Mouse (Mus musculus) midbrain, postnatal 0 days (tissue): ENCODE measurements around the gene Mex3d. TPM values are rescaled to one million over a fixed set of nuclear protein-coding genes. Genes with fewer than 3 reads are reported as not detected.

Experiments used
- ATAC-seq: fragments of 200-750 bp; cut with Nextera tagmentation; 2 replicates; pipeline ENCODE4 v1.8.0; 2017; ENCODE audit warnings: moderate number of reproducible peaks, mild to moderate bottlenecking, moderate TSS enrichment, moderate library complexity; ENCODE audit not compliant: low FRiP score
- DNase-seq: peaks from one replicate; pipeline ENCODE4 v3.0.0-alpha.2; 2015; ENCODE audit warnings: low spot score
- H3K27ac ChIP-seq: fragments of 300-500 bp; sonication (generic); 2 replicates; pipeline ENCODE4 v1.5.1; 2014; ENCODE audit warnings: low read depth, mild to moderate bottlenecking, low read length, mixed read lengths
- H3K27me3 ChIP-seq: fragments of 300-500 bp; sonication (generic); 2 replicates; pipeline ENCODE4 v1.6.1; 2014; ENCODE audit warnings: low read length, control low read depth, mixed read lengths; ENCODE audit not compliant: insufficient read depth
- H3K36me3 ChIP-seq: fragments of 300-500 bp; sonication (generic); 2 replicates; pipeline ENCODE4 v1.6.1; 2014; ENCODE audit warnings: low read length, control low read depth, mixed read lengths; ENCODE audit not compliant: insufficient read depth
- H3K4me1 ChIP-seq: fragments of 300-500 bp; sonication (generic); 2 replicates; pipeline ENCODE4 v1.6.1; 2014; ENCODE audit warnings: mild to moderate bottlenecking, control low read depth, antibody characterized with exemption, low read length, mixed read lengths; ENCODE audit not compliant: insufficient read depth
- H3K4me2 ChIP-seq: fragments of 300-500 bp; sonication (generic); 2 replicates; pipeline ENCODE4 v1.6.1; 2014; ENCODE audit warnings: low read depth, mild to moderate bottlenecking, low read length, mixed read lengths; ENCODE audit not compliant: poor library complexity, severe bottlenecking
- H3K4me3 ChIP-seq: fragments of 300-500 bp; sonication (generic); 2 replicates; pipeline ENCODE4 v1.5.1; 2014; ENCODE audit warnings: low read depth, mild to moderate bottlenecking, low read length, moderate library complexity
- H3K9ac ChIP-seq: fragments of 300-500 bp; sonication (generic); replicated peaks from 2 replicates; pipeline ENCODE4 v1.6.1; 2014; ENCODE audit warnings: mild to moderate bottlenecking, low read length, moderate library complexity, mixed read lengths; ENCODE audit not compliant: poor library complexity, severe bottlenecking
- H3K9me3 ChIP-seq: fragments of 300-500 bp; sonication (generic); 2 replicates; pipeline ENCODE4 v1.6.1; 2016; ENCODE audit warnings: low read length, control low read depth
- CTCF ChIP-seq: IDR thresholded peaks from 2 replicates; pipeline ENCODE4 v1.5.1; 2016; ENCODE audit warnings: antibody characterized with exemption, mild to moderate bottlenecking
- WGBS: fragments of 180-500 bp; shearing (Covaris S2); extraction: QIAGEN DNeasy Blood & Tissue Kit; methylation state at CpG from one replicate; pipeline ENCODE4 v1.1.7; 2014; 5-methylcytosine and 5-hydroxymethylcytosine counted together
- polyA plus RNA-seq: library from polyadenylated mRNA; unstranded; fragments of >200 nt; fragmentation: Nextera tagmentation; extraction: Ambion mirVana; gene quantifications from 2 replicates; pipeline ENCODE4 v1.2.1, GENCODE M21; 2015
- total RNA-seq: library from RNA; depleted of rRNA; stranded (reverse); fragments of >200 nt; gene quantifications from 2 replicates; pipeline ENCODE4 v1.2.3, GENCODE M21; 2014

The Mex3d gene
- total and polyA plus RNA-seq, 2 experiments from 2014 or later = 13.9 to 147 TPM

DNA sequence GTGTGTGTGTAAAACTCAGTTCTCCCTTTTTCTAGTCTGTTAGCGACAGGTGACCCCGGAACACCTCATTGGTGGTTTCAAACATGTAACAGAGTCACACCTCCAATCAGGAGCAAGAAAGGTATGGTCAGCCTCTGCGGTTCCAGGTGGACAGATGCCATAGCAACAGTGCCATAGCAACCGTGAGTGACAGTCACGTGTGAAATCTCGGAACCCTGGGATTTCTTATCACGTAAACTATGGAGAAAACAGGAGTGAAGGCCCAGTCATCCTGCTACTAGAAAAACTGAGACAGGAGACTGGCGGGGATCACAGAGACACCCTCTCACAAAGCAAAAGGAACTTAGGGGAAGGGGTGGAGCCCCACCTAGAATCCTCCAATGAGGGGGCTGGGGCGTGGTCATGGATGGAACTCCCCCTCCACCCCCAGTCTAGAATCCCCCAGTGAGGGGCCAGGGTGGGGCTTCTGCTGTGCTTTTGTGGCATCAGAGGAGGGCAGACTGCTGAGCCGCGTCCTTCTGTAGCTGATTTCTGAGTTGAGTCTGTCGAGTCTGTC is 16.0 kb downstream of the Mex3d start:
- H3K27me3 ChIP-seq = no peaks in the 10 kb centered on the region
- 5% methylated on average over 12 of the region's 12 CpGs for WGBS
- no peaks in the 10 kb centered on the region for H3K36me3 ChIP-seq
- DNase-seq (peak; percentile 91), ATAC-seq (peak; percentile 88)
- peak overlapping the region; percentile 62 for H3K27ac ChIP-seq
- no peak overlapping the region for H3K9ac ChIP-seq
- peak overlapping the region; percentile 10 for H3K4me3 ChIP-seq
- H3K4me1 ChIP-seq = no peaks in the 10 kb centered on the region; the same call in 1 of the 2 replicates
- peak overlapping the region; percentile 33; the same call in 1 of the 2 replicates for H3K4me2 ChIP-seq
- TF ChIP-seq CTCF = no peak
- no peaks in the 10 kb centered on the region for H3K9me3 ChIP-seq

DNA sequence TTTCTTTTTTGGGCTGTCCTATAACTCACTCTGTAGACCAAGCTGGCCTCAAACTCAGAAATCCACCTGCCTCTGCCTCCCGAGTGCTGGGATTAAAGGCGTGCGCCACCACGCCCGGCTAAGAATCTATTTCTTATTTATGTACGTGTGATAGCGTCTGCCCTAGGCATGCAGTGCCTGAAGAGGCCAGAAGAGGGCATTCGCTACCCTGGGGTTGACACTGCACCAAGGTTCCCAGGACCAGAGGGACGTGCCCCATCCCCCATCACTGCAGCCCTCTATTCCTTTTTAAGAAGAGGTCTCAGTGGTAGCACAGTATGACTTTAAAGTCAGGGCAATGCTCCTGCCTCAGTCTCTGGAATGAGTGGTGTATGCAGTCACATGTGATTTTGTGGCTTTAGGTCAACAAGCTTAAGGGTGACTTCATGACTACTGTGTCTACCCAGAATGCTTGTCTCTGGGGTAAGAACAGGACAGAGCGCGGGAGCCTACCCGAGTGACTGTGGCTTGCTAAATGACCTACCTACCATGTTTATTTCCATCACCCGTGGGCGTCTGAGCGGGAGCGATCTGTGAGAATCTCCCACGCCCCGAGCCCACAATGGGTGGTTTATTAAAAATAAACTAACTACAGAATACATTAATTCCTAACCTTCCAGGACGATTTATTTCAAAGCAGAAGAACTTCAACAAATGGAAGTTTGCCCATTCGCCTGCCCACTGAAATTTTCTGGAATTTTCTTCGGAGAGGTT is 17.3 kb downstream of the Mex3d start:
- no peak for TF ChIP-seq CTCF
- Histone ChIP-seq H3K4me2 (no peak overlapping the region), H3K9ac (no peak overlapping the region), H3K9me3 (no peaks in the 10 kb centered on the region), H3K36me3 (no peaks in the 10 kb centered on the region), H3K27ac (no peak overlapping the region), H3K4me3 (no peak overlapping the region), H3K27me3 (no peaks in the 10 kb centered on the region), H3K4me1 (no peaks in the 10 kb centered on the region; the same call in 1 of the 2 replicates)
- 79% methylated on average over 21 of the region's 21 CpGs for WGBS
- no peak for DNase-seq
- no peak for ATAC-seq

DNA sequence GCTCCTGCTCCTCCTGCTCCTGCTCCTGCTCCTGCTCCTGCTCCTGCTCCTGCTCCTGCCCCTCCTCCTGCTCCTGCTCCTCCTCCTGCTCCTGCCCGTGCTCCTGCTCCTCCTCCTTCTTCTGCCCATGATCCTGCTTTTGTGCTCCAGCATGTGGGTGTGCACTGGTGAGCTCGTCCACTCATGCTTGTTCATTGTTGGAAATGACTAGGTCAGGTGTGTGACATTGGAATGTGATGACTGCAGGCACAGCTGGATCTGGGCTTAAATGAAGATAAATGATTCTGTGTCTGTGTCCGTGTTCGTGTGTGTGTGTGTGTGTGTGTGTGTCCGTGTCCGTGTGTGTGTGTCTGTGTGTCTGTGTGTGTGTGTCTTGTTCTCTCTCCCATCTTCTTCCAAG is 19.1 kb downstream of the Mex3d start:
- no peaks in the 10 kb centered on the region; the same call in 1 of the 2 replicates for H3K4me1 ChIP-seq
- ATAC-seq (no peak), DNase-seq (no peak)
- no peaks in the 10 kb centered on the region for H3K27me3 ChIP-seq
- H3K9ac ChIP-seq = no peak overlapping the region
- H3K4me3 ChIP-seq = no peak overlapping the region
- 91% methylated on average over 6 of the region's 6 CpGs for WGBS
- H3K9me3 ChIP-seq = no peaks in the 10 kb centered on the region
- no peak for TF ChIP-seq CTCF
- no peak overlapping the region for H3K4me2 ChIP-seq
- H3K27ac ChIP-seq = no peak overlapping the region
- H3K36me3 ChIP-seq = no peaks in the 10 kb centered on the region

DNA sequence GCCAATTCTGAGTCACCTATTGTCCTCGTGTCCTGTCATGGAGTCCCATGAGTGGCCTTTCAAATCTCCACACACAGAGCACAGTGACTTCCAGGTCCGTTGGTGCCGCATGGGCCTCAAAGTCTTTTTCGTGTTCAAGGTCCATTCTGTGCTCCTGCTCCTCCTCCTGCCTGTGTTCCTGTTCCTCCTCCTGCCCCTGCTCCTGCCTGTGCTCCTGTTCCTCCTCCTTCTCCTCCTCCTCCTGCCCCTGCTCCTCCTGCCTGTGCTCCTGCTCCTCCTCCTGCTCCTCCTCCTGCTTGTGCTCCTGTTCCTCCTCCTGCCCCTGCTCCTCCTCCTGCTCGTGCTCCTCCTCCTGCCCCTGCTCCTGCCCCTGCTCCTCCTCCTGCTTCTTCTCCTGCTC is 19.5 kb downstream of the Mex3d start:
- DNase-seq = no peak
- Histone ChIP-seq H3K27me3 (no peaks in the 10 kb centered on the region), H3K4me2 (no peak overlapping the region), H3K9me3 (no peaks in the 10 kb centered on the region), H3K27ac (no peak overlapping the region), H3K4me1 (no peaks in the 10 kb centered on the region; the same call in 1 of the 2 replicates), H3K36me3 (no peaks in the 10 kb centered on the region), H3K4me3 (no peak overlapping the region), H3K9ac (no peak overlapping the region)
- WGBS = 60% methylated on average over 5 of the region's 5 CpGs
- ATAC-seq = no peak
- no peak for TF ChIP-seq CTCF

DNA sequence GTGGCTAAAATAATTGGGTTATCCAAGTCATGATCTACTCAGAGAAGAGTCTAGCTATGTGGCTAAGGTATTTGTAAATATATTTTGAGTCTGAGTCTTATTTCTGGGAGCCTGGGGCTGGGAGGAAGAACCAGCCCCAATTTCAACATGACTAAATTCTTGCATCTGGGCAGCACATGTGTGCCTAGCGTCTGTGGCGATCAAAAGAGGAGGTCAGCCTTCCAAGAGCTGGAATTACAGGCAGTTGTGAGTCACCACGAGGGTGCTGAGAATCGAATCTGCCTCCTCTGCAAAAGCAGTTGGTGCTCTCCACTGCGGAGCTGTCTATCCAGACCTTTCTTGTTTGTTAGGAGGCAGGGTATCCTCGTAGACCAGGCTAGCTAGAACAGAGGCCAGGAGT is 21.7 kb downstream of the Mex3d start:
- no peak for ATAC-seq

DNA sequence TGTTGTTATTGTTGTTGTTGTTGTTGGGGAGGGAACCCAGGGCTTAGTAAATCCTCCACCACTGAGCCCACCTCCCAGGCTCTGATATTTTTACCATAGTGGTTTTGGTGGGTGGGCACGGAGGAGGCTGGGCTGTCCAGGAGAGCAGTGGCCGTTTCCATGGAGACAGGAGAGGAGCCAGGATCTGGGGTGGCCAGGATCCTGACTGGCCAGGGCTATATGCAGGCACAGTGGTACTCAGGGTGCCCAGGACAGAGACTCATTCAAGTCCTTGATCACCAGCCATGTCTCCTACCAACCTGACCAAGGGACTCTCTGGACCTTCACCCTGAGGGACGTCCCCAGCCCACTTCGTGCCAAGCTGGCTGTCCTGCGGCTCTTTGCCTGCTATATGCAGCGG is 23.7 kb downstream of the Mex3d start:
- Histone ChIP-seq H3K9ac (no peak overlapping the region), H3K4me3 (no peak overlapping the region), H3K27ac (no peak overlapping the region), H3K36me3 (no peaks in the 10 kb centered on the region), H3K27me3 (no peaks in the 10 kb centered on the region; the same call in none of the 2 replicates), H3K9me3 (no peaks in the 10 kb centered on the region), H3K4me1 (no peaks in the 10 kb centered on the region), H3K4me2 (no peak overlapping the region)
- no peak for ATAC-seq
- DNase-seq = no peak
- no peak for TF ChIP-seq CTCF
- 23% methylated on average over 6 of the region's 6 CpGs for WGBS

More for the DNA sequence above, 21.7 kb downstream of the Mex3d start:
- Histone ChIP-seq H3K9ac (no peak overlapping the region), H3K27ac (no peak overlapping the region), H3K27me3 (no peaks in the 10 kb centered on the region), H3K4me2 (no peak overlapping the region), H3K4me1 (no peaks in the 10 kb centered on the region), H3K36me3 (no peaks in the 10 kb centered on the region), H3K4me3 (no peak overlapping the region), H3K9me3 (no peaks in the 10 kb centered on the region)
- no peak for DNase-seq
- no peak for TF ChIP-seq CTCF
- 80% methylated on average over 6 of the region's 6 CpGs for WGBS
